Mouse (Mus musculus) cerebellum, adult 2 months (tissue): ENCODE measurements around the gene Robo1. TPM values are rescaled to one million over a fixed set of nuclear protein-coding genes. Genes with fewer than 3 reads are reported as not detected.

ENCODE experiments used
- DNase-seq, 2 experiments: peaks; one replicate each; pipeline ENCODE4 v3.0.0; 2021
- H3K27ac ChIP-seq: fragments of 200-500 bp; 2 replicates; pipeline ENCODE4 v1.5.1; 2012; ENCODE audit warnings: low read length, control low read depth, inconsistent platforms; ENCODE audit not compliant: insufficient read depth
- H3K27me3 ChIP-seq: fragments of 200-500 bp; 2 replicates; pipeline ENCODE4 v1.6.1; 2012; ENCODE audit warnings: inconsistent platforms, mild to moderate bottlenecking, low read length, moderate library complexity; ENCODE audit not compliant: control insufficient read depth, insufficient read depth
- H3K4me1 ChIP-seq: fragments of 200-500 bp; 2 replicates; pipeline ENCODE4 v1.6.1; 2011; ENCODE audit warnings: low read length; ENCODE audit not compliant: control insufficient read depth, insufficient read depth
- H3K4me3 ChIP-seq: fragments of 200-500 bp; replicated peaks from 2 replicates; pipeline ENCODE3; 2011; ENCODE audit warnings: mild to moderate bottlenecking, low read depth, low read length, control low read depth; ENCODE audit not compliant: insufficient read depth
- CTCF ChIP-seq: fragments of 200-500 bp; IDR thresholded peaks from 2 replicates; pipeline ENCODE4 v1.5.1; 2011; ENCODE audit warnings: low read depth, mild to moderate bottlenecking, control low read depth, low read length, moderate library complexity, borderline replicate concordance; ENCODE audit not compliant: insufficient read depth
- POLR2A ChIP-seq: fragments of 200-500 bp; IDR thresholded peaks from 2 replicates; pipeline ENCODE4 v1.6.1; 2011; ENCODE audit warnings: low read length, control low read depth, borderline replicate concordance; ENCODE audit not compliant: insufficient read depth
- WGBS: fragments of 180-500 bp; shearing (Covaris S2); methylation state at CpG from one replicate; pipeline ENCODE4 v1.1.7; 2018; 5-methylcytosine and 5-hydroxymethylcytosine counted together
- polyA plus RNA-seq: library from polyadenylated mRNA; depleted of rRNA; stranded (reverse); fragments of >200 nt; gene quantifications from 2 replicates; pipeline ENCODE4 v1.2.3, GENCODE M21; 2012

The Robo1 gene
- polyA plus RNA-seq, 1 experiment = 13.0 TPM

DNA sequence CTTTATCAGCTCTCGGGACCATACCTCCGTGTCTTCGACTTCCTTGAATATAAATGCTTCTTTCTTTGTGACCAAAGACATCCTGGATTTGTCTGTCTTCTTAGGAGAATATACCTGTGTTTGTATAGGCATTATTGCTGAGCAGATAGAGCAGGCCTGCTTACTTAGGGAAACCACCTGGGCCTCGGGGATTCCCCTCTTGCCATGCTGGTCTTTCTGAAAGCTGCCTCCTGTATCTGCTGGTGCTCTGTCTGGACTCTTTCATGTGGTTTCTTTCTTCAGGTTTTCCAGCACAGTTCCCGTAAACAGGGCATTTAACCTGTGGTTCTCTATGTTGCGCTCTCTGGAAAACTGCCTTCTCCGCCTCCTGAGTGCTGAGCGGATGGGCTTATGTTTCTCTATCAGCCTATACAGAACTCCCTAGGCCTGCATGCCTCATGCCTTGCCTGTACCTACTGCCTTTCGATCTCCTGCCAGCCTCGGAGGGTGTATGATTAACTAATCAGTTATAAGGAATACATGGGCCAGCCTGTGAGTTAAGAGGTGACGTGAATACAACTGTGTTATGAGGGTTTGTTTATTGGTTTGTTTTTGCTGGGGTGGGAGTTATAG lies 370.9 kb downstream of the Robo1 start:
- DNase-seq = no peak
- no peaks in the 10 kb centered on the region for H3K4me1 ChIP-seq
- no peak overlapping the region for H3K27ac ChIP-seq
- 90% methylated on average over 11 of the region's 11 CpGs for WGBS
- no peak overlapping the region for H3K4me3 ChIP-seq
- no peak for TF ChIP-seq POLR2A
- no peak for TF ChIP-seq CTCF
- no peaks in the 10 kb centered on the region for H3K27me3 ChIP-seq

DNA sequence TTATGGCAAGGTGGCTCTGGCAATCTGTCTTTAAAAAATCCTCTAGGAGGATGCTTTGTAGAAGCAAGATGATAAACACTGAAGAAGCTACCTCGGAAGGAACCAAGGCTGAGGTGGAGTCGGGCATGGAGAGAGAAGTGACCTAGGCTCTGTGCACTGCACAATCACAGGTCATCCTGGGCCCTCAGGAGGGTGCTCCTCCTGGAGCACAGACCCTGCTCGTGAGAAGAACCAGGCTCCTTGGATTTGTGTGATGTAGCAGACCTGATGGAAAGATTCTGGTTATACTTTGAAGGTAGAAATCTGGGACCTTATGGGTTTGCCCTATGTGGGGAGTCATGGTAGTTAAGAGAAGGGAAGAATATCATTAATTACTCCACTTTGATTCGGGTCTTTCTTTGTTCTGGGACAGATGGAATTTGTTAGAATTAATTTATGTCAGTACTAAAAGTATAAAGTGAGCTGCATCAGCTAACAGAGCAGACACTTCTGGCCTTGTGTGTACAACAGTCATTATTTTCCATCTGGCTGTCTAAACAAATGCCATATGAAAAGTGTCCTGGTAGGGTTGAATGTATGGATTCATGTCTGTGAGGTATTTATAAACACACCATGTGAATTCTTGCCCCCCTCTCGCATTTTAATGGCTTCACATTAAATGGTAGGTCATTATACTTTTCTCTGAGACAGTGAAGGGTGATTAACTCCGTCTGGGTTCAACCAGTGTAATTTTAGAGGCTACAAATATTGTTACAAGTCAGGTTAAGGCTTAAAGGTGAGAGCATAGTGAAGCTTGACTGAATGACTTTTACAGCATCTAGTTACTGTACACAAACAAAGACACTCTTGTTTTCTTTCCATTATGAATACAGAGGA lies 377.7 kb downstream of the Robo1 start:
- DNase-seq = no peak
- no peak for TF ChIP-seq POLR2A
- no peak for TF ChIP-seq CTCF
- no peak overlapping the region for H3K27ac ChIP-seq
- 87% methylated on average over 6 of the region's 6 CpGs for WGBS
- no peaks in the 10 kb centered on the region for H3K4me1 ChIP-seq
- no peaks in the 10 kb centered on the region for H3K27me3 ChIP-seq
- no peak overlapping the region for H3K4me3 ChIP-seq

DNA sequence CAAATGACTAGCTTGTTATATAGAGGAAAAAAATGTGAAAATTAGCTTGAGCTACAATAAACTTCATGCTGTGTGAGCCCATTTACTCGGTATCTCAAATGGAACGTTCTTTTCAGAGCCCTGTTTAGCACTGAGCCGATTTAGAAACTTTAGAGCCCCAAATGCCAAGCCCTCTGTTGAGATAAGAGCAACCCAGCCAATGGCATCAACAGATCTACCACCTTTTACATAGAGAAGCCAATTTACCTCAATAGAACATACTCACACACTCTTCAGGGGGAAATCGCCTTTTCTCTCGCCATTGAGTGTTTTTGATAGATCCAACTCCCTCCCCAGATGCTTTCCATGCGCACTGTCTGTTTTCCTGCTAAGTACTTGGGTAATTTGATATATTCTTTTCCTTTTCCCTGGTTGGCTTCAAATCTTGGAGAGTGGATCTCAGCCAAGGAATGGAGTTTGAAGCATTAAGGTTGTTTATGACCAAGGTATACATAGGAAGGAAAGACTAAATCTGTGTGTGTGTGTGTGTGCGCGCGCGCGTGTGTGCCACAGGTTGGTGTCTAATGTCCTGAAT lies 378.5 kb downstream of the Robo1 start:
- H3K27ac ChIP-seq = no peak overlapping the region
- no peaks in the 10 kb centered on the region for H3K4me1 ChIP-seq
- no peaks in the 10 kb centered on the region for H3K27me3 ChIP-seq
- TF ChIP-seq CTCF (no peak), POLR2A (no peak)
- no peak overlapping the region for H3K4me3 ChIP-seq
- no peak for DNase-seq
- 88% methylated on average over 11 of the region's 11 CpGs for WGBS

DNA sequence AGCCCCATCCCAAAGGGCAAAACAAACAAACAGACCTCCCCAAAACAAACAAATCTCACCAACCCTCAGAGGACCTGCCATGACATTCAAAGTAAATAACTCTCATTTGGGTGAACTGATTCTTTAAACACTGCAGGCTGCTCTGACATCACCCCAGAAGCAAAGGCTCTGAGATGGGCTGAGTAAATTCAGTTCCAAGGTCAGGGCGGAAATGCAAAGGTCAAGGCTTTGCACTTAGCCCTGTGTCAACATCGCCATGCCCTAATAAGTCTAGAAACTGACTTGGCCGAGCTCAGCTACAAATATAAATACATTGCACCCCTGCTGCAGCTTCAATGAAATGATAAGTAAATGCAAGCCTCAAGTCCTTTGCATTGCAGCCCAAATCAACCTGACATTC lies 379.5 kb downstream of the Robo1 start:
- Histone ChIP-seq H3K4me3 (no peak overlapping the region), H3K4me1 (no peaks in the 10 kb centered on the region), H3K27me3 (no peaks in the 10 kb centered on the region), H3K27ac (no peak overlapping the region)
- 82% methylated on average over 3 of the region's 3 CpGs for WGBS
- TF ChIP-seq POLR2A (no peak), CTCF (no peak)
- no peak for DNase-seq

DNA sequence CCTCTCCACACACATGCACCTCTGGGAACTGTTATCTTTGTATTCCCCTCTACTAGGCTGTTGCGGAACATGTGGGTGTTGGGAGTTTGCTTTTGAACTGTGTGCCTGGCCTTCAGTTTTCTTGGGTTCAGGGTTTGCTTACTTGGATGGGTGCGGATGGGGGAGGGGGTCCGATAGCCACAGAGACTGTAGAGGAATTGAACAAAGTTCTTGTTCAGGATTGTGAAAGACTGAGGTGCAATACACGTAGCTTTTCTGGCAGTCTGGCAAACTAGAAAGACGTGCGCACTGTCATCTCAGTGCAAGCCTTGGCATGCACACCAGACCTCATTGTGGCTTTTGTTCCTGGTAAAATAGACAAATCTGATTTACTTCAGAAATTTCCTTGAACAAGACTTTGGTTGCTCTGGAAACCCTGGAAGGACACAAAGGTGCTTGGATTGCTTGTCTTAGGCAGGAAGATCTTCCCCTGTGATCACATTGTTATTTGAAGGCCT lies 380.1 kb downstream of the Robo1 start:
- DNase-seq = no peak
- 82% methylated on average over 6 of the region's 6 CpGs for WGBS
- Histone ChIP-seq H3K27me3 (no peaks in the 10 kb centered on the region), H3K4me1 (no peaks in the 10 kb centered on the region), H3K4me3 (no peak overlapping the region), H3K27ac (no peak overlapping the region)
- TF ChIP-seq POLR2A (no peak), CTCF (no peak)

DNA sequence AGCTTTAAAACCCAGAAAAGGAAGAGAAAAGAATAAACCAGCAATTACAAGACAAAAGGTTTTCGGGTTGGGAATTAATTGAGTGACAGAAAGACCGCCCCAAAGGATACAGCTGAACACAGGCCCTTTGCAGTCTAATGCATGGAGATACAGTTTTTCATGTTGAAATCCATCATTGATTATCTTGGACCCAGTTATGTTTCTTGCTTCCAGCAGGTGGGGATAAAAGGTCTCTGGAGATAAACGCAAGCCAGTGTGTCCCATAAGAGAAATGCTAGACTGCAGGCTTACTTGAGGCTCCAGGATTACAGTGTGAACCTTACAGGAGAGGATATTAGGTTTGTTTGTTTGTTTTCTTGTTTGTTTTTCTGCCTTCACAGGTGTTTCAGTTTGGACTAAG lies 383.8 kb downstream of the Robo1 start:
- H3K27ac ChIP-seq = no peak overlapping the region
- TF ChIP-seq CTCF (peak; percentile 14; the same call in 1 of the 2 replicates), POLR2A (no peak)
- DNase-seq = peak in 1 of 2 experiments; percentile 31
- H3K4me3 ChIP-seq = no peak overlapping the region
- WGBS = 69% methylated on average over 3 of the region's 3 CpGs
- H3K27me3 ChIP-seq = no peaks in the 10 kb centered on the region
- no peaks in the 10 kb centered on the region for H3K4me1 ChIP-seq

DNA sequence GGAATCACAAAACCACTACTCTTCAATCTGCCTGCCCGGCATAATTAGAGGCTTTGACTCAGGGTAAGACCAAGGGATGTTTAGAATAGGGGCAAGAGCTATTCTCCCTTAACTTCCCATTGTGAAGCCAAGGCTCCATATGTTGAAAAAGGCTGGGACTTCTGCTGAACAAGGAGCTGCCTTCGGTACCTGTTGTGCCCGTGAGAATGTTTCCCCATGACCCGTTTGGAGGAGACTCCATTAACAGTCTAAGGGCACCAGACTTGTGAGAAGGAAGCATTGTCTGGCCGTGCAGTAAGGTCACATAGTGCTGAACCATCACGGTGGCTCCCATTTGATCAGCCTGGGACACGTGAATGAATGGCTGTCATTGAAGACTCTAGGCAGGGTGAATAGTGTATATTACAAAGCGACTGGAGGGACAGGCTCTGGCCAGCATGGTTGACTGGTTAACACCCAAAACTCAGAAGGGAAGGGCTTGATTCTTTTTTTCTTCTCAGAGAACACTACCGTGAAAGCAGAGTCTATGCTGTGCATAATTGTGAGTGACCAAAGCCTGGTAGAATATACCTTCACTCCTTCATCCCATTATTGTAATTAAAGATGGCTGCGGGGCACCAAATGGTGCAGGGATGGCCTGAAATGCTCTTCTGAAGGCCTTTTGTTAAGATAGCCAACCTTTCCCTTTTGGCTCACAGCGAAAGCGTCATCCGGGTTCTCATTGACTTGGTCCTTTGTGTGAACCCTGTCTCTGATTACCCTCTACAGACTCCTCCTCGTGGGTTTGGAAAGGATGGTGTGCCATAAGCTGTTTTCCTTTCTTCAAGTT lies 385.6 kb downstream of the Robo1 start:
- 70% methylated on average over 14 of the region's 14 CpGs for WGBS
- Histone ChIP-seq H3K27me3 (no peaks in the 10 kb centered on the region), H3K4me1 (no peaks in the 10 kb centered on the region), H3K4me3 (no peak overlapping the region), H3K27ac (no peak overlapping the region)
- no peak for DNase-seq
- TF ChIP-seq POLR2A (no peak), CTCF (no peak)

DNA sequence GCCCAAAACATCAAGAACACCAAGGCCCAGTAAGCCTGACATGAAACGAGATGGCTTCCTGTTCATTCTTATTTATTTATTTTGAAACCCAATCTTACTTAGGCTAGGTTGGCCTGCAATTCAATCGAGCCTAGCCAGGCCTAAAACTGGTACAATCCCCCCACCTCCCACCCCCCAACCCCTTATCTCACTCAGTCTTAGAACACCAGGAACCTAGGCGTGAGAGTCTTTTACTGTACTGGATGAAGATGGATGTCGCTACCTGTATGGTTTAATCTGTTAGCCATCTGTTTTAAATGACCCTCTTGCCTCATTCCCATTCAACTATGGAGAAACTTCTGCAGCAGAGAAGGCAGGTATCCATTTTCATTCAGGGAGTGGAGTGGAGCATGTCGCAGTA lies 386.7 kb downstream of the Robo1 start:
- DNase-seq = no peak
- Histone ChIP-seq H3K27me3 (no peaks in the 10 kb centered on the region), H3K4me1 (no peaks in the 10 kb centered on the region), H3K27ac (no peak overlapping the region), H3K4me3 (no peak overlapping the region)
- WGBS = 91% methylated on average over 5 of the region's 5 CpGs
- TF ChIP-seq POLR2A = no peak
- no peak for TF ChIP-seq CTCF
